9 mouse cellular contexts compared by ENCODE assay signal in genomic region chr6:143259169-143259629, GRCm38 (mm10).
A peak's percentile ranks its signal among the peaks of the same experiment; 100 is the strongest.
DNase-seq lines count a peak whose midpoint lies in the region; ATAC-seq and TF ChIP-seq lines count a peak whose summit lies in the region.
"Had no signal": no experiment of that assay in that cellular context is flagged by ENCODE, and none has a peak within 500 bp of the region (broad histone marks: within the 10 kb centered on the region; RNA-seq: fewer than 3 reads in every experiment).

No protein-coding gene starts in this region.

- H3K4me1 ChIP-seq in kidney, embryonic 16.5 days (ENCODE audit: insufficient read depth, low read length) = peaks cover 22% of the 10 kb centered on the region
- peaks cover 12% of the 10 kb centered on the region for H3K4me1 ChIP-seq in forebrain, postnatal 0 days (ENCODE audit: insufficient read depth)
- peaks cover 28% of the 10 kb centered on the region for H3K4me1 ChIP-seq in midbrain, embryonic 15.5 days

- no peak for TF ChIP-seq CTCF in forebrain, postnatal 0 days (IDR thresholded peaks at IDR 0.05; ENCODE audit: low read depth)

- ATAC-seq in kidney, embryonic 16.5 days (ENCODE audit: low FRiP score, low TSS enrichment) = no peak
- ATAC-seq in forebrain, postnatal 0 days = peak; percentile 67
- peak; percentile 69; the same call in 1 of the 2 replicates for ATAC-seq in midbrain, embryonic 15.5 days (replicated peaks)
- ATAC-seq: CD4-positive, CD25-positive, alpha-beta regulatory T cell, adult 4 months had no signal

- H3K4me2 ChIP-seq in kidney, embryonic 16.5 days (replicated peaks; ENCODE audit: low read depth, low read length) = 0 out of 2 replicates have a peak overlapping the region, but pooled peaks have one; percentile 32
- peak overlapping the region; percentile 41 for H3K4me2 ChIP-seq in forebrain, postnatal 0 days (ENCODE audit: low read depth)
- H3K4me2 ChIP-seq in midbrain, embryonic 15.5 days = peak overlapping the region; percentile 37

- H3K27me3 ChIP-seq in kidney, embryonic 16.5 days (ENCODE audit: insufficient read depth, low read length) = peaks cover 16% of the 10 kb centered on the region
- H3K27me3 ChIP-seq in forebrain, postnatal 0 days (ENCODE audit: insufficient read depth, low read length) = no peaks in the 10 kb centered on the region
- H3K27me3 ChIP-seq in midbrain, embryonic 15.5 days (replicated peaks) = no peaks in the 10 kb centered on the region

- H3K36me3 ChIP-seq in kidney, embryonic 16.5 days (ENCODE audit: insufficient read depth, low read length) = no peaks in the 10 kb centered on the region
- no peaks in the 10 kb centered on the region for H3K36me3 ChIP-seq in forebrain, postnatal 0 days (ENCODE audit: insufficient read depth)
- H3K36me3 ChIP-seq in midbrain, embryonic 15.5 days (replicated peaks) = no peaks in the 10 kb centered on the region

- no peak for DNase-seq in kidney, adult 18-20 months
- peak; percentile 6 for DNase-seq in cerebellum, adult 9-11 months
- peak; percentile 77 for DNase-seq in forebrain, postnatal 0 days
- DNase-seq in gastrocnemius, adult 8-10 months (ENCODE audit: low spot score in 2 of 2) = no peak
- DNase-seq in B cell, adult 2 months = no peak
- no peak for DNase-seq in spleen, postnatal 14 days (ENCODE audit: low spot score in 2 of 2)

- WGBS in kidney, embryonic 16.5 days = 62% methylated on average over 17 of the region's 17 CpGs
- 14% methylated on average over 17 of the region's 17 CpGs for WGBS in forebrain, postnatal 0 days
- WGBS in midbrain, embryonic 15.5 days = 22% methylated on average over 17 of the region's 17 CpGs

- no peak overlapping the region for H3K4me3 ChIP-seq in kidney, embryonic 16.5 days (ENCODE audit: low read length)
- H3K4me3 ChIP-seq in forebrain, postnatal 0 days (ENCODE audit: low read depth, low read length) = peak overlapping the region; percentile 18; the same call in 1 of the 2 replicates
- peak overlapping the region; percentile 6; the same call in 1 of the 2 replicates for H3K4me3 ChIP-seq in midbrain, embryonic 15.5 days

- H3K27ac ChIP-seq in kidney, embryonic 16.5 days (ENCODE audit: low read length) = no peak overlapping the region
- H3K27ac ChIP-seq in forebrain, postnatal 0 days (ENCODE audit: low read depth, low read length) = peak overlapping the region; percentile 86
- H3K27ac ChIP-seq in midbrain, embryonic 15.5 days = peak overlapping the region; percentile 7; the same call in 1 of the 2 replicates

- H3K9ac ChIP-seq in kidney, embryonic 16.5 days (replicated peaks; ENCODE audit: low read length) = no peak overlapping the region
- peak overlapping the region; percentile 14; the same call in 1 of the 2 replicates for H3K9ac ChIP-seq in forebrain, postnatal 0 days
- H3K9ac ChIP-seq in midbrain, embryonic 15.5 days = no peak overlapping the region

- no peaks in the 10 kb centered on the region for H3K9me3 ChIP-seq in kidney, embryonic 16.5 days (ENCODE audit: low read length)
- no peaks in the 10 kb centered on the region for H3K9me3 ChIP-seq in forebrain, postnatal 0 days (ENCODE audit: low read length)
- no peaks in the 10 kb centered on the region for H3K9me3 ChIP-seq in midbrain, embryonic 15.5 days

Comparison
In these comparisons a context has a peak if more than half of its experiments do, and no peak if none do; other contexts are left out.
1. DNase-seq: peak in cerebellum, adult 9-11 months (single experiment) and forebrain, postnatal 0 days (single experiment); none in kidney, adult 18-20 months (single experiment), gastrocnemius, adult 8-10 months (0 of 2), B cell, adult 2 months (0 of 2) and spleen, postnatal 14 days (0 of 2).
2. Peak in every context shown above with its lines, with median percentiles within 50 percentile points of each other: H3K4me2 ChIP-seq.